Mouse (Mus musculus) adrenal gland, postnatal 14 days (tissue): Measurements from ENCODE around the gene Syne3. TPM values are rescaled to one million over a fixed set of nuclear protein-coding genes. Genes with fewer than 3 reads are reported as not detected.
A peak's percentile ranks its signal among the peaks of the same experiment; 100 is the strongest.

Source experiments
- DNase-seq: peaks from one replicate; pipeline ENCODE4 v3.0.0; 2021; ENCODE audit warnings: mixed read lengths
- total RNA-seq: library from RNA; stranded (reverse); gene quantifications from 2 replicates; pipeline ENCODE4 v1.2.3, GENCODE M21; 2021

The Syne3 gene
- total RNA-seq, 1 experiment from 2014 or later: 8.4 TPM

DNA sequence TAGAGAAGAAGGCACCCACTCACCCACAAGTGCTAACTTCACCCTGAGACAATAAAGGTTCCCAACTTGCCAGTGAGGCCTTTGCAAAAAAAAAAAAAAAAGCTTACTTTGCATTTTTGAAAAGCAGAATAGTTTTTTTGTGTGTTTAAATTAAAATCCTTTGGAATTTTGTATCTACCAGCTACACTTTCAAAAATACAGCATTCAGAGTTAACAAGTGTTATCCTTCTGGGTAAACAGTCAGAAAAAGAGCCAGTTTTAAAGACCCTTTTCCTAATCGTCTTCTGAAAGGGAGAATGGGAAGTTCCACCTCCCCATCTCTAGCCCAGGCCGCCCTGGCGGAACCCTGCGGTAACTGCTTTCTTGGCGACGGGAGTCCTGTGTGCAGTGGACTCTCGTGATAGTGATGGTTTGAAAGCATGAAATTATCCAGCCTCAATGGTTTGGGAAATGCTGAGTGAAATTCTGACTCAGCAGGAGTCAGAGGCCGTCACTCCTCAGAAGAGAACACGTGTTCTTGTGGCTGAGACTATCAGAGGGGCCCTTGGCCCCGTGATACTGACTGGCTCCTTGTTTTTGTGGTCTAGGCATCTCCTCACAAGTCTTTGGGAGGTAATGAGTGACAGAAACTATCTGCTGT lies 16.5 kb upstream of the Syne3 start:
- DNase-seq: no peak

DNA sequence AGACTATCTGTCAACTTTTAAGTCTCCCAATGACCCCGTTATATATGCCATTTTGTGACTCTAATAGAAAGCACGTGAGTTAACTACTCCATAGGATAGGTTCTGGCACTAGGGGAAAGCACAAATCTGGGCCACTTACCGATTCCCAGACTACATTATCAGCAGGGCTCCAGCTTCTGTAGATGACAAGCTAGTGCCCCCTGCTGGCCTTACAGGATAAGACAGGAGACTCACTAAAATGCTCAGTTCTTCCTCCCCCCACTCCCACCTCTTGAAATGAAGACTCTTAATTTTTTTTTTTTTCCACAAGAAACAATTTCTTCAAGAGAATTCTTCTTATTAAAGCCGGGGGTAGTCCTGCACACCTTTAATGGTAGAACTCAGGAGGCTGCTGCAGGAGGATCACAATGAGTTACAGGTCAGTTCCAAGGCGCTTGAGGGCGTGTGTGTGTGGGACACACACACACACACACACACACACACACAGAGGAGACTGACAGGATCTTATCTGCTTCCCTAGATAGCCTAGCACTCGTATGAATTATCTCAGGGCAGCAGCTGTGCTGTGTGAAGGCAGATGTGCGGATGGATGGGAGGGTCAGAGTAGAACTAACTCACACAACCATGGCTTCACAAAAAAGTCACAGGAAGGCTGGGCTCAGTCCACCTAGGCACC lies 15.8 kb upstream of the Syne3 start:
- peak; percentile 87 for DNase-seq

DNA sequence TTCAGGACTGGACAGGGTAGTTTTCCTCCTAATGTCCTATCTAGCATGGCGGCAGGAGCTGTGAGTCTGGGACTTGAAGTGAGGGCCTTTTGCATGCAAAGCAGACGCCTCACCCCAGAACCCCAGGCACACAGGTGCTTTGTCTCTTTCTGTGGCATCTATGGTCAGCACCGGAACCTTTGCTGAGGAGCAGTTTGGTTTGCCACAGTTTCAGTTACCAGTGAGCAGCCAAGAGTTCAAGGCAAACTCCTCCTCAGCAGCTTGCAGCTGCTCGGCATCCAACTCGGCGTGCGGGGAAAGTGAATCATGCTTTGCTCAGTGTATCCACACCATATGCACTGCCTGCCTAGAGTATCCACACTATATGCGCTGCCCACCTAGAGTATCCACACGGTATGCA lies 13.2 kb upstream of the Syne3 start:
- no peak for DNase-seq

DNA sequence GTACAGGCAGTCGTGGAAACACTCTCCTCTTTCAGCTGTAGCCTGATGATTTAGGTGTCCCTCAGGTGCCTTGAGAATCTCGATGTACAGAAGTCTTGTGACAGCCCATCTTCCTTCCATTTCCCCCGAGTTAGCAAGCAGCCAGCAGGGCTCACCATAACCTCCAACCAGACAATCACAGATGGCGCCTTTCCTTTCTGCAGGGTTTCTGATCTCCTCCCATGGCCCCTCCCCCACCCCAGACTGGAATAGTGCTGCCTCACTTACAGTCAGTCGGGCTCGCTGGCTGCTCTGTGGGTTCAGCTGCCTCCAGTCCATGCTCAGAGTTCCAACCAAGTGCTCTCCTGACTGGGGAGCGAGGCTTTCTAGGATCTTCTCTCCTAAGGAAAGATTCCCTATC lies 12.5 kb upstream of the Syne3 start:
- no peak for DNase-seq

DNA sequence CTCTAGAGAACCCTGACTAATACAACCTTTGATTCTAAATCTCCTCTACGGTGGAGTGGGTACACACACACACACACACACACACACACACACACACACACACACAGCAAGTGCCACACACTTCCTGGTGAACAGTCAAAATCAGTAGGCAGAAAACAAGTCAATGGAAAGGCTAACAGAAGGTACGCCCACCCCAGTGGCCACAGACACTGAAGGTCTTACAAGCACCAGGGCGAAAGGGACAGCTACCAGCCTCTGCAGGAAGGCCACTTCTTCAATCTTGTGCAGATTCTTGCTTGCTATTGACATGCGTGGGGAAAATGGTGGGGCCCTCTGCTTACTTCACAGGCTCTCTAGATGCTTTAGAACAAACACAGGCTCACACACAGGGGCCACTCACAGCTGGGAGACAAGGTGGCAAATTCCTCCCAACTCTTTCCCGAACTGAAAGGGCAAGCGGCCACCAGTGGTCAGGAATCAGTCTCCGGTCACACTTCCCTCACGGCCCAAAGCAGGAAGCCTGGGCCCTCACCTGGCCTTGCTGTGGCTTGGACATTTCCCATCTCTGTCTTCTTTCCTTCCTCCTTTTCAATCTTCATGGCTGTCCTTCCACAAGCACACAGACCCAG lies 11.9 kb upstream of the Syne3 start:
- no peak for DNase-seq

DNA sequence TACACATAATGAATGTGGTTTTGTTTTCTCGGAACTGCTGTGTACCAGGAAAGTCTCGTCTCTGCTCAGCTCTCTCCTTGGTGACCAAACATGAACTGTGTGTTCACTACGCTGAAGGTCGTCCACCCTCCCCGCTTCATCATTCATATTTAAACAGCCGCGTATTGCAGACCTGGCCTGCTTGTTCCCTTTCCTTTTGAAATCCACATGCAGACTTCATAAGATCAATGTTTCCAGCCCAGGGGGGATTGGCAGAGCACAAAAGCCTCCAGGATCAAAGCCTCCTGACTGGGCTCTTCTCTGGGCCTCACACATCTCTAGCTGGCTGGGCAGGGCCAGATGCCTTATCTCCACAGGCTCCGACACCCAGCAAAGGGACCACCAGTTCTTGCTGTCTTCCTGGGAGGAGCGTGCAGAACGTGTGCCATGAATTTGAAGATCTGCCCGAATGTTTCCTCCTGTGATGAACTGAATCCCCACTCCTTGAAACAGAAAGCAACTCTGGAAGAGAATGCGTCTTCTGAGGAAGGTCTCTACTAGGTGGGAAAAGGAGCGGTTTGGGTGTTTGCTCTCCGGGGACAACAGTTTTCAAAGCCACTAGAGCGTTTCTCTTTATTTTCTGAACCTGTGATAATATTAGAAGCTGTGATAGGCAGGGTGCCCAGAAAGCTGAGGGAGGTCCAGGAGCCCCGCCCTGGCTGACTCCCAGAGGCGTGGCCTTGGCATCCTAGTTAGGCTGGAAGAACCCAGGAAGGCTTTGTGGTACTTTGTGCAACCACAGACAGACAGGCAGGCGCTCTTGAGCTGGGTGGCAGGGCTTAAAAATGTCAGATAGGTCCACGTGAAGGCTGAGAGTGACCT lies 10.0 kb upstream of the Syne3 start:
- peak; percentile 87 for DNase-seq

DNA sequence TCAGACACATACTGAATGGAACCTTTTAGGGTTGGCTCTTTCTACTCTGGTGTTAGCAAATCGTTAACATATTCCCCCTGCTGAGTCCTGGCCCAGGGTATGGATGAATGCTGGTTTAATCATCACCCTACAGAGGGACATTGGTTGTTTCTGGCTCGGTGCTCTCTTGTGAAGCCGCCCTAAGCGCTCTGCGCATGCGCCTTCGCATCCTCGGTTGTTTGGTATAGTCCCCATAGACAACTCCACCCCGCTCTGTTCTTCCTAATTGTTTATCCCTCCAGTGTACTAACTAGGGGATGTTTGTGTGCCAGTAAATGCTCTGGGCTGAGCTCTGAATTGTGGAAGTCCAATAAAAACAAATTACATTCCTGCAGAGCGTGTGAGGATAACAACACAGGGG lies 7.0 kb upstream of the Syne3 start:
- DNase-seq: no peak

DNA sequence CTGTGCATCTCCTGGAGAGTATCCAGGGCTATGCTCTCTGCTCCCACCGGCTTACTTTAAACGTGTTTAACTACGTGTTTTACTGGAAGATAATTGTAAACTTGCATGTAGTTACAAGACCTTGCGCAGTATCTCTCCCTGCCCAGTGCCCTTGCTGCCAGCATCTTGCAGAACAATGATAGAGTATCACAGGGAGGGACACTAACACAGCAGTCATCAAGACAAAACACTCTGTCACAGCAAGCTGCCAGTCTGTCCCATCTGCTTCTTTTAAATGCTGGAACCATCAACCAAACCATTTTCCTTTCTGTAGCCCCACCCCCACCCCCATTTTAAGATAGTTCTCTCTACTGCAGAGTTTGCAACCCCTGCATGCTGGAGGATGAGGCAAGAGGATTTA lies 6.6 kb upstream of the Syne3 start:
- no peak for DNase-seq

DNA sequence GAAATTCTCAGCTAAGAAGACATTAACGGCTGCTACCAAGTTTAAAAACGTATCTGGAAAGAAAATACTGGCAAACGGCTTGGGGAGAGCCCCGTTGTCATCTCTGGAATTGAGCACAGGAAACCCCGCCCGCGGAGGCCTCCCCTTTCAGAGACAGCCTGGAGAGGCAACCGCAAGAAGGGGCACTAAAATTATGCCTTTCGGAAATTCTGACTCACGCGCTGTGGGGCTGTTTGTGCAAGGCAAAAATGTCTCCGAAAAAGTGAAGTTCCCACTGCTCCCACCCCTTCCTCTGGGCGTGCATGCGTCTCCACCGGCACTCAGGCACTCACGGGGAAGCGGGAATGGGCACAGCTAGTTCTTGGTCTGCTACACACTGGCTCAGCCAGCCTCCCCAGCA lies 3.5 kb upstream of the Syne3 start:
- DNase-seq: peak; percentile 76

DNA sequence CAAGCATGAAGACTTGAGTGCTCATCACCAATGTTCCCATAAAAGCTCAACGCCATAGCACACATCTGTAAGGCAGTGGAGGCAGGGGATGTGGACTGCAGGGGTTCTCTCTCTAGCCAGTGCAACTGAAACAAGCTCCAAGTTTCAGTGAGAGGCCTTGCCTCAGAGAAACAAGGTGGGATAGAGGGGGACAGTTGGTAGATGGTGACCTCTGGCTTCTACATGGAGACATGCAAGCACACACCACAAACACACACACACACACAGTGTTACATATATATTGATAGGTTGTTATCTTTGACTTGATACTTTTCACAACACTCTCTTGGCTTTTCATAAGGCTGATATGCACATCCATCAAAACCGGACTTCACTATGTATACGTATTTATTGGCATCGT lies 2.7 kb upstream of the Syne3 start:
- DNase-seq: no peak

DNA sequence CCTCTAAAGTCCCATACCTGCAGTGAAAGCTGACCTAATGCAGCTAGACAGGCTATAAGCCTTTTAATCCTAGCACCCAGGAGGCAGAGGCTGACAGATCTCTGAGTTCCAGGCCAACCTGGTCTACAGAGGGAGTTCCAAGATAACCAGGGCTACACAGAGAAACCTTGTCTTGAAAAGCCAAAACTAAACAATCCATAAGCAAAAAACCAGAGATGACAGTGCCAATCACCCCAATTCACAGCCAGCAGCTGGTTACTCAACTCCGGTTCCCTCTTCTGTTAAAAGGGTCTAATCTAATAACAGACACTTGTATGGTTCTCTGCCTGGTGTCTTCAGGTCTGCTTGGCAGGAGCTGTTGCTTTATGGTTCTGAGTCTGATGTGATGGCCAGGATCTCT lies 2.0 kb upstream of the Syne3 start:
- DNase-seq: no peak

DNA sequence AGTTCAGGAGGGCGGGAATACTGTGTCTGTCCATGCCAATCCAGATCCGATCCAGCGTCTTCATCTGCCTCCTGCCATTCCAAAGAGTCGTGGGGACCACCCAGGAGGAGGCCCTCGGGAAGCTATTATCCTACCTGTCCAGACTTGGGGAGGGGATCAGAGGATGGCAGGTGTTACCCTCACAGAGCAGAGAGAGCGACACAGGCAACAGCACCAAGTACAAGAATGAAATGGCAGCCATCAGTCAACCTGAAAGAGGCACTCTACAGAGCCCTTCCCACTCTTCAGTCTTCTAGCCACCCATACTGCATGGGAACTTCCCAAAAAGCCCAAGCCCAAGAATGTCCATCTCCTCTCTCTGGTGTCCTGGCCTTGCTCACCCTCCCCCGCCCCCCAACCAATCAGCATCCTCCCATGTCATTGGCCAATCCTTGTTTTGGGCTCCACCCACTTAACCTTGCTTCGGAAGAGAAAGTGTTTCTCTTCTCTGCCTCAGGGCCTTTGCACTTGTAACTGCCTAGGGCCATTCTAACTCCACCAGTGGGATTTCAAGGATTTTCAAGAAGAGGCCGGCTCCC lies 693 bp upstream of the Syne3 start:
- DNase-seq: no peak

DNA sequence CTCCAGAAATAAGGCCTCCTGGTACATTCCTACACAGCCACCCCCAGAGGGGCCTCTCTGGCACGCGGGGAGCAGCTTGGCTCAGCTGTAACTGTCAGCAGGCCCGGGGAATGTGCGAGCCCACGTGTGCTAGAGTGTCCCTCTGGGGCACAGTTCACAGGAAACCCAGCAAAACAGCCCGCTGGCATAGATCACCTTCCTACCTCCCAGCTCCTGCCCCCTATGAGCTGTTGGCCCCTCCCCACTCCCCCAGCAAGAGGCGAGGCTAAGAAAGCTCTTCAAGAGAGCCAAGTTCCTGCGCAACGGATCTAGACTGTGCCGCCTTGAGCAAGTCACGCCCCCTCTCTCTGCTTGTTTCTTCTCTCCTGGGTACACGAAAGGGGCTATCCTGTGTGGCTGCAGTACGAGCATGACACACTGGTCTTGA lies 844 bp downstream of the Syne3 start:
- peak; percentile 81 for DNase-seq

DNA sequence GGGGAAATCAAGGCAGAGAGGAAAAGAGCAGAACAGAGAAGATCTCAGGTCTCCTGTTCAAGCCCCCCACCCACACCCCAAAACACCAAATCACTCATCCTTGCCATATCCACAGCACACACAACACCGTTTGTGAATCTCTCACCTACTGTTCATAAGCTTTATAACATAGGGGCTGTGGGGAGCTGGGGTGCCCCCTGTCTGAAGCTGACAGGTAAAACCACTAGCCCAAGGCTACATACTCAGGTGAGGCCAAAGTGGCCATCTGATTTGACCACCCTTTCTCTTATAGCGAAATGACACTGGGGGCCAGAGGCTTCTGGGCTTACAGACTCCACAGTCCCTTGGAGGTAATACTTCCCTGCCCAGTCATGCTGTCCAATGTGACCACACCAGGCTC lies 1.5 kb downstream of the Syne3 start:
- DNase-seq: no peak

DNA sequence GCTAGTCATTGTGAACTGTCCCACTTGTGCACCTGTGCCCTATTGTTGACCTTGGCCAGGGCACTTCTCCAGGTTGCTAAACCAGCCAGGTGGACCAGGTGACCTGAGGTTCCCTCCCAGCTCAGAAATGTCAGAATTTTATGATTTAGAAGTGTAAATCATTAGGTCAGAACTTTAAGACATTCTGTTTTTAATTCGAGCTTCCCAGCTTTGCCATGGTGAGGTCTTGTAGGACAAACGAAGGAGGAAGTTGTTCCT lies 4.0 kb downstream of the Syne3 start:
- DNase-seq: no peak

DNA sequence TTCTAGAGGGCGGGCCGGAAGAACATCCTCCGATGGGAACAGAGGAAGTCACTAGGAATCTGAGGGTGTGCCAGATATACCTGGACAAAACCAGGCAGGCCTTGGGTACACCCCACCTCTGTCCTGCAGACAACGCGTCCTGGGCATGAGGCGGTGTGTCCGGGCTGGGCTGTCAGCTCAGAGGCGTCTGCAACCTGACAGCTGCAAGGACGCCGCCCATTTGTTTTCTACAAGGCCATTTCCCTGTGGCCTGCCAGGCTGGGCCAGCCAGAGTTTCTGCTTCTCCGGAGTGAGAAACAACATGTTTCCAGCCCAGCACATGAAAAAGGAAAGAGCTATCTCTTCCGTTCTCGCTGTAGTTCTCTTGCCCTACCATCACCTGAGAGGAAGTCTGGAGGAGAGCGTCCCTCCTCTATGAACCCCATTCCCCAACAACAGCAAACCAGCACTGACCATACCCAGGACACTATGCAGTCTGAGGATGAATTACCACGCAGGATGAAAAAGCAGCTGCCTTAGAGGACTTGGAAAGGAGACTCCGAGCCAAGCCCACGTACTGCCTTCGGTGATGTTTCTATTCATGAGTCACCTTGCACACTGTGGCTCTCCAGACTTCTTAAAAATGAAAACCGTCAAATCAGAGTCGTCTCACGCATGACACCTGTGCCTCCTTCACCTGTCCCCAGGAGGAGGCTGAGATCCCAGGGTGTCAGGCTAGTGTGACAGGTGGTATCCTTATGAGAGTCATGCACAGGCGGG lies 4.5 kb downstream of the Syne3 start:
- peak; percentile 77 for DNase-seq

DNA sequence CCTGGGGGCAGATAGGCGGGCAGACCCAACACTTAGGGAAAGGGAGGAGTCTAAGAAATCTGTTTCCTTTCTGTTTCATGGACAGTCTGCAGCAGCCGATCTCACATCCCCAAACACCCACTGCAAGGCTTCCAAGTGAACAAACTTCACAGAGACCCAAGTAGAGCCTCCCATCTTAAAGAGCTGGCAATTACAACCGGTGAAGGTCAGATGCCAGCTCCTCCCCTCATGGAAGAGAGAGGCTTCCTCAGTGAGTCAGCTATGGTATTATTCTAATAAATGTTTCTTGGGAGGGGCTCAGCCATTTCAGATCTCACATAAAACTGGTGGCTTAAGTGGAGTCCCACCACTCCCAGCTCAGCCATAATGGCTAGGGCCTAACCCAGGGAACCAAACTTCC lies 5.9 kb downstream of the Syne3 start:
- no peak for DNase-seq

DNA sequence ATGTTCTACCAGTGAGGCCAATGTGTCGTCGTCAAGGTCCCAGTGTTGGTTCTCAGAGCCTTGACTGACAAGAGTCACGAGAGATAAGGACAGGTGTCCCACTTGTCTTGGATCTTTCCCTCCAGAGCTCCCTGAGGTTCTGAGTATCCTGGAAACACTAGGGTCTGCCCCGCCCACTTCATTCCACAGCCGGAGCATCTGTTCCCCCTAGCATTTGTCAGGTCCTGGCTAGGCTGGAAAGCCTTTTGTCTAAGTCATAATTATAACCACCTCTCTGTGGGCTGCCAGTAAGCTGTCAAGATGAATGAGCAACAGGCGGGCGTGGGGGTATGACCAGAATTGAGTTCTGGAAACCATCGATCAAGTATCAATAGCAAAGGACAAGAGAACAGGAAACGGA lies 6.5 kb downstream of the Syne3 start:
- no peak for DNase-seq

DNA sequence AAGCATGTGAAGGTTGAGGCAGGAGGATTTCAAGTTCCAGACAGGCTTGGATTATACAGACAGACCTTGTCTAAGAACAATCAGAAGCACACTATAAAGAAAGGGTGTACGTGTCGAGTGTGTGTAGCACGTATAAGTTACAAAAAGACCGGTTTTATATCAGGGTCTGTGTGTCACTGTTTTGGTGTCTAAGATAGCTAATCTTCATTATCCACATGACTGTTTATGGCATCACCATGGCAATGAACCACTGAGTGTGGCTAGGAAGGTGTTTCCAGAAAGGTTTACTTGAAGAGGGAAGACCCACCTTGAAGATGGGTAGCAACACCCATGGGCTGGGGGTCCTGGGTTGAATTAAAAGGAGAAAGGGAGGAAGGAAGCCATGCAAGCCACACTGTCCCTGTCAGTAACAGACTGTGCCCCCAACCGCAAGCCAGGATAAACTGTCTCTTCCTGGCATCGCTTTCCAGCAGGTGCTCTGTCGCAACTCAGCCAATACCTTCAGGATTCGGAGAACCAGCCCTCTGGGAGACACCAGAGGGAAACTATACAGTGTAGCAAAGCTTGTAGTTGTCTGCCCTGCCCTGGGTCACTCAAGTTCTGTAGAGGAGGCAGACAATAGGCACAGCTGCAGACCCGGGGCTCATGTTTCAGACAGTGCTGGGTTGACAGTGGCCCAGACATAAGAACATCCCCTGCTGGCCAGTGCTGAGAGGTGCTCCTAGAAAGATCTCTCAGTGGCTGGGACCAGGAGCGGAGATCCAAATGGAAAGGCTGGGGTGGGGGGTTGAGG lies 7.1 kb downstream of the Syne3 start:
- DNase-seq: no peak

DNA sequence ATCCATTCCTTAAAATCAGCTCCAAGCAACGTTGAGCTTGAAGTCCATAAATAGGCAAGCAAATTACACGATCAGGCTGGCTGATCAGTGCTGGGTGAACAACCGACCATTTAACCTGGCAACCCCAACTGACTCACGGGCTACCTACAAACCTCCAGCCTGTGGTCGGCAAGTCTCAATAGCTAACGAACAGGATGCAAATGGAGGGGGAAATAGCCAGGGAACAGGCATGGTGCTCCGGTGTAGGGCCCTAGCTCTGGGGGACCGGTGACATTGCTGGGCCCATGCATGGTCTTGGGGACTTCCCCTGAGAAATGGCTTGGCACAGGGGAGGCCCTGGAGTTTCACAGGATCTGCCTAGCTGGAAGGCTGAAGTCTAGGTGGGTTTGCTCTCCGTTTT lies 8.3 kb downstream of the Syne3 start:
- DNase-seq: no peak
